Mouse (Mus musculus): ENCODE measurements around the gene Cxcr1.

DNA sequence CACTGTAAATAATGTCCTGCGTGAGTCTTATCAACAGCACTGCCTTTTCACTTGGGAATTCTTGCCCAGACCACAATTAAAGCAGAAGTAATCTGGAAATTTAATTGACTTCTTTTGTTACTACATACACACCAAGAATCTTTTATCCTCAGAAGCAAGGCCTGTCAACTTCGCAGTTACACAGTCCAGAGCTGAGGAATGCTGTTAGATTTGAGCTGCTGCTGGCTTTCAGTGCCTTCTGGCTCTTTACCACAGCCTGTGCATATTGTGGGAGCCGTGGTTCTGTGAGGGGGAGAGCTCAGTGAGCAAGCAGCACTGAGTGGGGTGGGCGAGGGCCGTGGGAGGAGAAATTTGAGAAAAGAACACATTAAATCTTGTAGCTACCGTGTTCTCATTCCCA, 45.9 kb upstream of the Cxcr1 start:
- TF ChIP-seq POLR2A (IDR thresholded peaks at IDR 0.05; ENCODE audit: control insufficient read depth, low read depth, low read length) (no peak), CTCF (IDR thresholded peaks at IDR 0.05; ENCODE audit: control insufficient read depth, insufficient read depth, insufficient replicate concordance, low read depth, low read length) (no peak)
